Mouse (Mus musculus) ES-Bruce4 (cell line): Measurements from ENCODE around the gene Krt78. TPM values are rescaled to one million over a fixed set of nuclear protein-coding genes. Genes with fewer than 3 reads are reported as not detected.

Experiments
- H3K27ac ChIP-seq: 2 replicates; pipeline ENCODE4 v1.5.1; 2012; ENCODE audit warnings: low read length, inconsistent platforms; ENCODE audit not compliant: insufficient read depth
- H3K27me3 ChIP-seq: 2 replicates; pipeline ENCODE4 v1.6.1; 2012; ENCODE audit warnings: mild to moderate bottlenecking, low read length, inconsistent platforms; ENCODE audit not compliant: control insufficient read depth, poor library complexity, insufficient read depth, severe bottlenecking
- H3K36me3 ChIP-seq: 2 replicates; pipeline ENCODE4 v1.6.1; 2012; ENCODE audit warnings: inconsistent platforms, mild to moderate bottlenecking, low read length, moderate library complexity; ENCODE audit not compliant: control insufficient read depth, poor library complexity, insufficient read depth, severe bottlenecking
- H3K4me1 ChIP-seq: one replicate; pipeline ENCODE4 v1.8.1; 2011; ENCODE audit warnings: low read length; ENCODE audit not compliant: control insufficient read depth, insufficient read depth
- H3K4me3 ChIP-seq: 2 replicates; pipeline ENCODE4 v1.5.1; 2011; ENCODE audit warnings: low read depth, mild to moderate bottlenecking, low read length
- H3K9ac ChIP-seq: 2 replicates; pipeline ENCODE4 v1.6.1; 2012; ENCODE audit warnings: low read depth, mild to moderate bottlenecking, inconsistent platforms; ENCODE audit not compliant: poor library complexity, severe bottlenecking
- H3K9me3 ChIP-seq: replicated peaks from 2 replicates; pipeline ENCODE4 v1.6.1; 2012; ENCODE audit warnings: mild to moderate bottlenecking, low read length, inconsistent platforms; ENCODE audit not compliant: control insufficient read depth, poor library complexity, insufficient read depth, severe bottlenecking
- CTCF ChIP-seq: IDR thresholded peaks from one replicate; pipeline ENCODE4 v1.8.1; 2011; ENCODE audit warnings: low read depth, low read length
- EP300 ChIP-seq: IDR thresholded peaks from 2 replicates; pipeline ENCODE4 v1.6.1; 2011; ENCODE audit warnings: low read depth, low read length; ENCODE audit not compliant: insufficient read depth
- POLR2A ChIP-seq: IDR thresholded peaks from one replicate; pipeline ENCODE4 v1.8.1; 2011; ENCODE audit warnings: low read length; ENCODE audit not compliant: insufficient read depth
- polyA plus RNA-seq: library from polyadenylated mRNA; stranded (reverse); fragments of >200 nt; gene quantifications from 2 replicates; pipeline ENCODE4 v1.2.4, GENCODE M21; 2011; ENCODE audit warnings: low read depth; ENCODE audit not compliant: missing spikeins, insufficient read depth, insufficient read length

The Krt78 gene
- polyA plus RNA-seq, 1 experiment: not detected

DNA sequence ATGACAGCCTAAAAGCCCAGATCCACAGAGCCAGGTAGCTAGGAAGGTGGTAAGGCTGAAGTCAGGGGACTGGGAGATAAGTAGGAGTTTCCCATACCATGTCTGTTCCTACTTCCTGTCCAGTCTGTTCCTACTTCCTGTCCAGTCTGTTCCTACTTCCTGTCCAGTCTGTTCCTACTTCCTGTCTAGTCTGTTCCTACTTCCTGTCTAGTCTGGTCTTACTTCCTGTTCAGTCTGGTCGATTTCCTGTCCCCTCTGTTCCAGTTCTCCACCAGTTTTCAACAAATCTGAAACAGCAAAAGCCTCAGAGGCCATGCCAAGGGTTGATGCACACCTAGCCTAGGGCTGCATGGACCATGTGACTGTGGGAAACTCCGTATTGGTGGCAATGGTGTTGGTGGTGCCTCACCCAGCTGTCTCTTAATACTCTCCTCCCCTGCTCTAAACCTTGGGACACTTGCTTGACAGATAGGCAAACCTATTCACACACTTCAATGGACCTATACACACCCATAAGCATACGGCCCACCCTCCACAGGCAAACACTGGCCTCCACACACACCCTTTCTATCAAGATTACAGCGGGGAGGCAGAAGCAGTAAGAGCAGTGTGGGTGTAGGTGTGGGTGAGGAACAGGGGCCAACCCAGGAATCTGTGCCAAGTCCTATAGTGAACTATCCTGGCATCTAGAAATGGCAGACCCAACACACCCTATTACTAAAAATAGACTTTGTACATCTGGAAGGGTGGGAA is 41.6 kb upstream of the Krt78 start:
- H3K27ac ChIP-seq: no peak overlapping the region

DNA sequence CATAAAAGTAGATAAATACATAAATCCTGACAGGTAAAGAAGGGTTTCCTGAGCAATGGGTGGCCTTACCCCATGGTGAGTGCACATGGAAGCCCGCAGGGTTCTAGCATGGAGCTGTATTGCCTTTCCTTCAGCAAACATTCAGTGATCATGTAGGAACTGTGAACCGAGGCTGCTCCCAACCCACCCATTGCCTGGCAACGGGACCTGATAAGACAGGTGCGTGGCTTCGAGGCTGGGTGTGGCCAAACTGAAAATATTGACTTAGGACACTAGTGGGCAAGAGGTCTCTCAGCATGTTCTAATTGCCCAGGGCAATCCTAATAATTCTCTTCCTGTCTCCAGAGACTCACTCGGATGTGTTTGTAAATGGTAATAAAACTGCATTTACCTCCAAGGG is 40.3 kb upstream of the Krt78 start:
- H3K4me3 ChIP-seq: no peak overlapping the region
- H3K9ac ChIP-seq: no peak overlapping the region
- H3K4me1 ChIP-seq: no peaks in the 10 kb centered on the region
- H3K27me3 ChIP-seq: no peaks in the 10 kb centered on the region
- no peak for TF ChIP-seq EP300
- H3K27ac ChIP-seq: no peak overlapping the region
- no peaks in the 10 kb centered on the region for H3K36me3 ChIP-seq
- no peaks in the 10 kb centered on the region for H3K9me3 ChIP-seq

More for the DNA sequence above, 41.6 kb upstream of the Krt78 start:
- Histone ChIP-seq H3K4me1 (no peaks in the 10 kb centered on the region), H3K9me3 (no peaks in the 10 kb centered on the region), H3K4me3 (no peak overlapping the region), H3K36me3 (no peaks in the 10 kb centered on the region), H3K27me3 (no peaks in the 10 kb centered on the region), H3K9ac (no peak overlapping the region)
- TF ChIP-seq EP300 (no peak), POLR2A (no peak), CTCF (no peak)

DNA sequence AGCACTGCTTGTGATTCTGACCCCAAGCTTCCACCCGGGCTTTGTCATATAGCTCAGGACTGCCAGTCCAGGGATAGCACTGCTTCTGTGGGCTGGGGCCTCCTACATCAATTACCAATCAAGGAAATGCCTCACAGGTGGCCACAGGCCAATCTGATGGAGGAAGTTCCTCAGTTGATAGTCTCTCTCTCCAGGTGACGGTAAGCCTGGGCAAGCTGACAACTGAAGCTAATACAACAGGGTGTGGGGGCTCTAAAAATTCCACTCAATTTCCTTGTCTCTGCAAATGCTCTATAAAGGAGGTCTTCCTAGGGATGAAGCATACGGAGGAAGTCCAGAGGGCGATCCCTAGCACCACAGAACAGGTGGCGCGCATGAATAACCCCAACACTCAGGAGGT is 36.9 kb upstream of the Krt78 start:
- Histone ChIP-seq H3K9ac (no peak overlapping the region), H3K9me3 (no peaks in the 10 kb centered on the region), H3K4me1 (no peaks in the 10 kb centered on the region), H3K36me3 (no peaks in the 10 kb centered on the region), H3K4me3 (no peak overlapping the region), H3K27ac (no peak overlapping the region), H3K27me3 (no peaks in the 10 kb centered on the region)
- TF ChIP-seq POLR2A (no peak), CTCF (no peak), EP300 (no peak)

DNA sequence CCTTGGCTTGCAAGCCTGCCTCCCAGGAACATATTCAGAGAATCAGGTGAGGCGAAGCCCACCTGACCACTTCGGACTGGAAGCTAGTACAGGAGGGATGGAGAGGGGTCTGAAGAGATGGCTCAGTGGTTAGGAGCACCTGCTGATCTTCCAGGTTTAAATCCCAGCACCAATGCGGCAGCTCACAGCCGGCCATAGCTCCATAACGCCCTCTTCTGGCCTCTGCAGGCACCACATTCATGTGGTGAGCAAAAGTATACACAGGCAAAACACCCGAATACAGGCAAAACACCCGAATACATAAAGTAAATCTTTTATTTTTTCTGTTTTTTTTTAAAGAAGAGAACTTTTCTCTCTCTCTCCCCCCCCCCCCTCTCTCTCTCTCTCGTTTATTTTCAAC is 34.6 kb upstream of the Krt78 start:
- Histone ChIP-seq H3K9ac (no peak overlapping the region), H3K4me1 (no peaks in the 10 kb centered on the region), H3K4me3 (no peak overlapping the region), H3K27ac (no peak overlapping the region), H3K9me3 (no peaks in the 10 kb centered on the region), H3K36me3 (no peaks in the 10 kb centered on the region), H3K27me3 (no peaks in the 10 kb centered on the region)
- TF ChIP-seq CTCF: peak; percentile 58
- TF ChIP-seq EP300: no peak
- TF ChIP-seq POLR2A: no peak

DNA sequence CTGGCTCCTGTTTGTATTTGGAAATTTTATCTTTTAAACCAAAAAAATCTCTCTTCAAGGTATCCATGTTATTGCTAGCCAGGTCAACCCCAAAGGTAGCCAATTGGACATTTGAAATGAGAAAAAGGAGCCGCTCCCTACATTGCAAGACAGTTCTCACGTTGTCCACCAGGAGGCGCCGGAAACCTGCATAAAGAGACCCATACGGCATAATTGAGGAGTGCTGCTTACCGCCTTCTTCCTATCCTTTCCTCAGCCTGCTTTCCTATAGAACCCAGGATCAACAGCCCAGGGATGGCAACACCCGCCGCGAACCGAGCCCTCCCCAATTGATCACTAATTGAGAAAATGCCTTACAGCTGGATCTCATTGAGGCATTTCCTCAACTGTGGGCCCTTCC is 34.0 kb upstream of the Krt78 start:
- no peaks in the 10 kb centered on the region for H3K36me3 ChIP-seq
- H3K27ac ChIP-seq: no peak overlapping the region
- no peaks in the 10 kb centered on the region for H3K4me1 ChIP-seq
- H3K4me3 ChIP-seq: no peak overlapping the region
- TF ChIP-seq EP300: no peak
- peak; percentile 79 for TF ChIP-seq CTCF
- TF ChIP-seq POLR2A: no peak
- no peaks in the 10 kb centered on the region for H3K9me3 ChIP-seq
- no peak overlapping the region for H3K9ac ChIP-seq
- H3K27me3 ChIP-seq: no peaks in the 10 kb centered on the region

DNA sequence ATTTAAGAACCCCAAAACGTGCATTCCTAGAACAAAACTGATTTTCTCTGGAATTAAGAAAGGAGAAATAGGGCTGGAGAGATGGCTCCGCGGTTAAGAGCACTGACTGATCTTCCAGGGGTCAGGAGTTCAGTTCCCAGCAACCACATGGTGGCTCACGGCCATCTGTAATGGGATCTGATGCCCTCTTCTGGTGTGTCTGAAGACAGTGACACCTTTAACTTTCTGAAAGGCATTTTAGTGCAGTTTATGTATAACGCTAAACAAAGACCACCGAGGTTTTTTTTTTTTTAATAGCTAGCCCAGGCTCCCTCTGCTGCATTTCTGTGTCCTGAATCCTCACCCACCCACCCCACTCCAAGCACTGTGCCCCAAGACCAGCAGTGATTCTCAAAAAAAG is 30.7 kb upstream of the Krt78 start:
- Histone ChIP-seq H3K27ac (no peak overlapping the region), H3K4me1 (no peaks in the 10 kb centered on the region), H3K9me3 (no peaks in the 10 kb centered on the region), H3K4me3 (no peak overlapping the region), H3K9ac (no peak overlapping the region), H3K27me3 (no peaks in the 10 kb centered on the region), H3K36me3 (no peaks in the 10 kb centered on the region)
- no peak for TF ChIP-seq POLR2A
- no peak for TF ChIP-seq EP300
- TF ChIP-seq CTCF: no peak
